Comparison of ENCODE assay signal across 8 mouse cellular contexts in the genomic region with DNA sequence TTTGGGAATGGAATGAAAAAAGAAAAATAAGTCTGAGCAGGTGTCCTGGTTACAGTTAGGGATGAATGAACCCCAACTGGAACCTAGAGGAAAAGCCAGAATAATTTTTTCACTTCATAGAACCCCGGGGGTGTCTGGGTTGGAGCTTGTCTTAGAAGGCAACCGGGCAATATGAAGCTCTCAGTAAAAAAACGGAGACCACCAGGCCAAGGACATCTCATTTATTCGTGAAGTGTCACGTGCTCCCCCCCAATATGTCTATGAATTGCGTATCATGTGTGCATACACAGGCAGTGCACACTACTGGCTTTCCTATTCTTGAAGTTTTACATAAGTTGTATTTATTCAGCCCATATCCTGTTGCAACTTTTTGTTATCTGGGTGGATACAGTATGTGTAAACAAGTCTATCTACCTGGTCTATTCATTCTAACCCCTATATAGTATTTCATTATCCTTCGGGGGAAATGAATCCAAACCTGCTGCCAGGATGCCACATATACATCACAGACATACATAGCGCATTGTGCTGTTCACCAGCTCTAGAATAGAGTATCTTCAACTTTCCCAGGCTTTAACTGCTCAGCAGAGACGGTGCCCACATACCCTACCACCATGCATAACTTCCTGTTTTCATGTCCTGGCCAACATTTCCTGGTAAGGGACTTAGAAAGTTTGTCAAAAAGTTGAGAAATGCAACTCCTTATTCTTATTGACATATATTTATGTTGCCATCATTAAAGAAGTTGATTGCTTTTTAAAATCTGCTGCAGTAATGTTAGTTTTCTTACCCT. TPM values are rescaled to one million over a fixed set of nuclear protein-coding genes. Genes with fewer than 3 reads are reported as not detected.
DNase-seq lines count a peak whose midpoint lies in the region; ATAC-seq and TF ChIP-seq lines count a peak whose summit lies in the region.

No protein-coding gene starts in this region.

- no peak for ATAC-seq in kidney, embryonic 14.5 days (ENCODE audit: low FRiP score, low TSS enrichment)
- no peak for ATAC-seq in hindbrain, embryonic 16.5 days
- ATAC-seq in midbrain, embryonic 16.5 days, result no peak

- peaks cover 6% of the 10 kb centered on the region; the same call in 1 of the 2 replicates for H3K4me1 ChIP-seq in kidney, embryonic 14.5 days (ENCODE audit: control insufficient read depth, insufficient read depth, low read length)
- H3K4me1 ChIP-seq in bone marrow macrophage, adult 2 months (ENCODE audit: control insufficient read depth, insufficient read depth, low read length), result peaks cover 13% of the 10 kb centered on the region; the same call in 1 of the 2 replicates
- peaks cover 21% of the 10 kb centered on the region for H3K4me1 ChIP-seq in hindbrain, embryonic 16.5 days (ENCODE audit: control insufficient read depth, insufficient read depth, low read depth, low read length)
- peaks cover 16% of the 10 kb centered on the region for H3K4me1 ChIP-seq in midbrain, embryonic 16.5 days (ENCODE audit: control insufficient read depth, insufficient read depth, low read length)

- no peaks in the 10 kb centered on the region for H3K9me3 ChIP-seq in kidney, embryonic 14.5 days (ENCODE audit: control insufficient read depth, low read length)
- H3K9me3 ChIP-seq in hindbrain, embryonic 16.5 days (ENCODE audit: control insufficient read depth, low read length), result no peaks in the 10 kb centered on the region
- H3K9me3 ChIP-seq in midbrain, embryonic 16.5 days (replicated peaks; ENCODE audit: control insufficient read depth, low read length, poor library complexity, severe bottlenecking), result no peaks in the 10 kb centered on the region

- peak overlapping the region; percentile 86 for H3K9ac ChIP-seq in kidney, embryonic 14.5 days (ENCODE audit: low read depth, low read length)
- peak overlapping the region; percentile 90 for H3K9ac ChIP-seq in hindbrain, embryonic 16.5 days (ENCODE audit: low read depth, low read length)
- peak overlapping the region; percentile 93; the same call in 1 of the 2 replicates for H3K9ac ChIP-seq in midbrain, embryonic 16.5 days (ENCODE audit: low read depth, low read length)

- TF ChIP-seq CTCF in bone marrow macrophage, adult 2 months (IDR thresholded peaks at IDR 0.05; ENCODE audit: low read depth, low read length), result no peak

- H3K27me3 ChIP-seq in kidney, embryonic 14.5 days (ENCODE audit: control insufficient read depth, insufficient read depth, low read length), result no peaks in the 10 kb centered on the region
- H3K27me3 ChIP-seq in hindbrain, embryonic 16.5 days (replicated peaks; ENCODE audit: control insufficient read depth, insufficient read depth, low read length), result no peaks in the 10 kb centered on the region
- no peaks in the 10 kb centered on the region for H3K27me3 ChIP-seq in midbrain, embryonic 16.5 days (ENCODE audit: control insufficient read depth, insufficient read depth, low read depth, low read length)

- DNase-seq in kidney, adult 18-20 months, result no peak
- no peak for DNase-seq in adrenal gland, postnatal 36 days
- no peak for DNase-seq in frontal cortex, adult 2 months (ENCODE audit: extremely low spot score in 1 of 2, low spot score in 1 of 2)
- no peak for DNase-seq in cerebellum, adult 9-10 months

- H3K27ac ChIP-seq in kidney, embryonic 14.5 days (ENCODE audit: low read depth, low read length), result no peak overlapping the region; the same call in 1 of the 2 replicates
- H3K27ac ChIP-seq in bone marrow macrophage, adult 2 months (ENCODE audit: insufficient read depth, low read depth, low read length), result no peak overlapping the region
- H3K27ac ChIP-seq in hindbrain, embryonic 16.5 days (ENCODE audit: low read depth, low read length), result peak overlapping the region; percentile 94
- no peak overlapping the region for H3K27ac ChIP-seq in midbrain, embryonic 16.5 days (ENCODE audit: low read length)

- TF ChIP-seq POLR2A in bone marrow macrophage, adult 2 months (IDR thresholded peaks at IDR 0.05; ENCODE audit: borderline replicate concordance, low read depth, low read length), result no peak

- H3K36me3 ChIP-seq in kidney, embryonic 14.5 days (ENCODE audit: control insufficient read depth, insufficient read depth, low read length), result peaks cover 10% of the 10 kb centered on the region
- H3K36me3 ChIP-seq in hindbrain, embryonic 16.5 days (ENCODE audit: control insufficient read depth, insufficient read depth, low read length), result peaks cover under 1% of the 10 kb centered on the region; the same call in 1 of the 2 replicates
- no peaks in the 10 kb centered on the region; the same call in 1 of the 2 replicates for H3K36me3 ChIP-seq in midbrain, embryonic 16.5 days (ENCODE audit: control insufficient read depth, insufficient read depth, low read length)

- H3K4me2 ChIP-seq in kidney, embryonic 14.5 days (replicated peaks; ENCODE audit: low read depth, low read length), result peak overlapping the region; percentile 79
- peak overlapping the region; percentile 83 for H3K4me2 ChIP-seq in hindbrain, embryonic 16.5 days (ENCODE audit: low read length)
- H3K4me2 ChIP-seq in midbrain, embryonic 16.5 days (ENCODE audit: low read length), result peak overlapping the region; percentile 69

- 61% methylated on average over 9 of the region's 9 CpGs for WGBS in kidney, embryonic 14.5 days
- 50% methylated on average over 9 of the region's 9 CpGs for WGBS in hindbrain, embryonic 16.5 days
- WGBS in midbrain, embryonic 16.5 days, result 52% methylated on average over 9 of the region's 9 CpGs

- peak overlapping the region; percentile 74 for H3K4me3 ChIP-seq in kidney, embryonic 14.5 days (ENCODE audit: low read length)
- H3K4me3 ChIP-seq in bone marrow macrophage, adult 2 months (ENCODE audit: insufficient read depth, low read length), result peak overlapping the region; percentile 94
- peak overlapping the region; percentile 84 for H3K4me3 ChIP-seq in hindbrain, embryonic 16.5 days (ENCODE audit: low read length)
- peak overlapping the region; percentile 95 for H3K4me3 ChIP-seq in midbrain, embryonic 16.5 days (ENCODE audit: low read depth, low read length)

RNA-seq across cellular contexts. Expression of gene Zfp777, which starts 0.8 kb away (rescaled TPM):
- polyA plus RNA-seq in kidney, embryonic 14.5 days (2014; fragmentation: Nextera tagmentation; extraction: Ambion mirVana), result 11.2 and 11.9 TPM in 2 replicates
- 8.6 and 9.3 TPM in 2 replicates for polyA plus RNA-seq in bone marrow macrophage, adult 2 months (2012; ENCODE audit: insufficient read depth, insufficient read length, missing spikeins)
- 11.1 and 12.1 TPM in 2 replicates for polyA plus RNA-seq in hindbrain, embryonic 16.5 days (2015; fragmentation: Nextera tagmentation; extraction: Ambion mirVana)
- 14.1 TPM in 2 replicates for polyA plus RNA-seq in midbrain, embryonic 16.5 days (2015; fragmentation: Nextera tagmentation; extraction: Ambion mirVana)
- total RNA-seq in adrenal gland, postnatal 36 days (2021), result 10 to 100 TPM; 22.6 to 23.1 TPM
- polyA plus RNA-seq in frontal cortex, adult 2 months (2012; rRNA removed), result 22.9 and 23.1 TPM in 2 replicates

RNA-seq across cellular contexts. Expression of gene Zfp746, which starts 36.9 kb away (rescaled TPM):
- 19.8 and 27.7 TPM in 2 replicates for polyA plus RNA-seq in kidney, embryonic 14.5 days (2014; fragmentation: Nextera tagmentation; extraction: Ambion mirVana)
- polyA plus RNA-seq in bone marrow macrophage, adult 2 months (2012; ENCODE audit: insufficient read depth, insufficient read length, missing spikeins), result 15.3 and 15.8 TPM in 2 replicates
- polyA plus RNA-seq in hindbrain, embryonic 16.5 days (2015; fragmentation: Nextera tagmentation; extraction: Ambion mirVana), result 6.8 and 16.2 TPM in 2 replicates
- polyA plus RNA-seq in midbrain, embryonic 16.5 days (2015; fragmentation: Nextera tagmentation; extraction: Ambion mirVana), result 16.9 and 18.0 TPM in 2 replicates
- 10 to 100 TPM; 22.4 to 24.5 TPM for total RNA-seq in adrenal gland, postnatal 36 days (2021)
- polyA plus RNA-seq in frontal cortex, adult 2 months (2012; rRNA removed), result 29.6 and 29.9 TPM in 2 replicates
